Mouse (Mus musculus) lung, embryonic 14.5 days (tissue): ENCODE measurements around the gene Adam10. TPM values are rescaled to one million over a fixed set of nuclear protein-coding genes. Genes with fewer than 3 reads are reported as not detected.

Source experiments
- ATAC-seq: fragments of 200-750 bp; cut with Nextera tagmentation; 2 replicates; pipeline ENCODE4 v1.8.0; 2017; ENCODE audit warnings: mild to moderate bottlenecking, moderate TSS enrichment, moderate library complexity; ENCODE audit not compliant: insufficient read depth
- DNase-seq: peaks from one replicate; pipeline ENCODE4 v3.0.0-alpha.2; 2015
- H3K27ac ChIP-seq: fragments of 300-500 bp; sonication (generic); 2 replicates; pipeline ENCODE4 v1.5.1; 2014; ENCODE audit warnings: low read depth, mild to moderate bottlenecking, moderate library complexity
- H3K27me3 ChIP-seq: fragments of 300-500 bp; sonication (generic); 2 replicates; pipeline ENCODE4 v1.6.1; 2014; ENCODE audit warnings: low read length, control low read depth; ENCODE audit not compliant: insufficient read depth
- H3K36me3 ChIP-seq: fragments of 300-500 bp; sonication (generic); 2 replicates; pipeline ENCODE4 v1.6.1; 2014; ENCODE audit warnings: control low read depth; ENCODE audit not compliant: insufficient read depth
- H3K4me1 ChIP-seq: fragments of 300-500 bp; sonication (generic); 2 replicates; pipeline ENCODE4 v1.6.1; 2014; ENCODE audit warnings: antibody characterized with exemption, control low read depth; ENCODE audit not compliant: insufficient read depth
- H3K4me2 ChIP-seq: fragments of 300-500 bp; sonication (generic); 2 replicates; pipeline ENCODE4 v1.6.1; 2014; ENCODE audit warnings: mild to moderate bottlenecking
- H3K4me3 ChIP-seq: fragments of 300-500 bp; sonication (generic); 2 replicates; pipeline ENCODE4 v1.5.1; 2014; ENCODE audit warnings: low read depth, low read length
- H3K9ac ChIP-seq: fragments of 300-500 bp; sonication (generic); 2 replicates; pipeline ENCODE4 v1.6.1; 2014
- H3K9me3 ChIP-seq: fragments of 300-500 bp; sonication (generic); 2 replicates; pipeline ENCODE4 v1.6.1; 2016; ENCODE audit warnings: low read depth, low read length, control low read depth
- CTCF ChIP-seq: IDR thresholded peaks from 2 replicates; pipeline ENCODE4 v1.5.1; 2016; ENCODE audit warnings: antibody characterized with exemption, low read depth
- WGBS: fragments of 180-500 bp; shearing (Covaris S2); extraction: QIAGEN DNeasy Blood & Tissue Kit; methylation state at CpG from one replicate; pipeline ENCODE4 v1.1.7; 2014; 5-methylcytosine and 5-hydroxymethylcytosine counted together
- polyA plus RNA-seq: library from polyadenylated mRNA; unstranded; fragments of >200 nt; fragmentation: Nextera tagmentation; extraction: Ambion mirVana; gene quantifications from 2 replicates; pipeline ENCODE4 v1.2.1, GENCODE M21; 2014

Gene Adam10
- polyA plus RNA-seq, 1 experiment from 2014 or later: 80.2 TPM

- H3K9me3 ChIP-seq: no peaks in the 10 kb centered on the region
- no peaks in the 10 kb centered on the region for H3K27me3 ChIP-seq
- DNase-seq: peak; percentile 67
- H3K36me3 ChIP-seq: no peaks in the 10 kb centered on the region
- peak overlapping the region; percentile 28; the same call in 1 of the 2 replicates for H3K4me2 ChIP-seq
- no peaks in the 10 kb centered on the region for H3K4me1 ChIP-seq
- no peak overlapping the region for H3K9ac ChIP-seq
- peak overlapping the region; percentile 67 for H3K27ac ChIP-seq
- H3K4me3 ChIP-seq: no peak overlapping the region
- 17% methylated on average over 10 of the region's 10 CpGs for WGBS
- no peak for ATAC-seq
- peak; percentile 62 for TF ChIP-seq CTCF
Observed at GRCm38 (mm10) chr9:70671772-70672579, 6.8 kb upstream of the Adam10 start.

- no peaks in the 10 kb centered on the region for H3K27me3 ChIP-seq
- no peak for DNase-seq
- no peak for ATAC-seq
Observed at GRCm38 (mm10) chr9:70673656-70674055, 5.1 kb upstream of the Adam10 start.

DNA sequence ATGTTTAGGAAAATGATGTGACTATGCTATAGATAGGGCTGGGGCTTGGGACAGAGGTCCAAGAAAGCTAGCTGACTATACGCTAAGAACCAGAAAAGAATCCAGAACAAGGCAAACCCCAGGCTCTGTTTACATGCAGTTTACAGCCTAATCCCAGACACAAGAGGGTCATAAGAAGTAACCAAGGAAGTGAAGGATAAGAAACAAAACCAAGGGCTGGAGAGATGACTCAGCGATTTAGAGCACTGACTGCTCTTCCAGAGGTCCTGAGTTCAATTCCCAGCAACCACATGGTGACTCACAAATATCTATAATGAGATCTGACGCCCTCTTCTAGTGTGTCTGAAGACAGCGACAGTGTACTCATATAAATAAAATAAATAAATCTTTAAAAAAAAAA lies 3.7 kb upstream of the Adam10 start:
- Histone ChIP-seq H3K9me3 (no peaks in the 10 kb centered on the region), H3K4me2 (no peak overlapping the region), H3K4me3 (no peak overlapping the region), H3K9ac (no peak overlapping the region), H3K4me1 (no peaks in the 10 kb centered on the region), H3K36me3 (no peaks in the 10 kb centered on the region), H3K27me3 (no peaks in the 10 kb centered on the region), H3K27ac (no peak overlapping the region)
- WGBS: 71% methylated on average over 4 of the region's 4 CpGs
- ATAC-seq: no peak
- TF ChIP-seq CTCF: no peak
- DNase-seq: no peak

More at GRCm38 (mm10) chr9:70673656-70674055, 5.1 kb upstream of the Adam10 start:
- TF ChIP-seq CTCF: no peak
- Histone ChIP-seq H3K9ac (no peak overlapping the region), H3K4me1 (no peaks in the 10 kb centered on the region), H3K27ac (no peak overlapping the region), H3K36me3 (no peaks in the 10 kb centered on the region), H3K4me3 (no peak overlapping the region), H3K9me3 (no peaks in the 10 kb centered on the region), H3K4me2 (no peak overlapping the region)
- 76% methylated on average over 4 of the region's 4 CpGs for WGBS

DNA sequence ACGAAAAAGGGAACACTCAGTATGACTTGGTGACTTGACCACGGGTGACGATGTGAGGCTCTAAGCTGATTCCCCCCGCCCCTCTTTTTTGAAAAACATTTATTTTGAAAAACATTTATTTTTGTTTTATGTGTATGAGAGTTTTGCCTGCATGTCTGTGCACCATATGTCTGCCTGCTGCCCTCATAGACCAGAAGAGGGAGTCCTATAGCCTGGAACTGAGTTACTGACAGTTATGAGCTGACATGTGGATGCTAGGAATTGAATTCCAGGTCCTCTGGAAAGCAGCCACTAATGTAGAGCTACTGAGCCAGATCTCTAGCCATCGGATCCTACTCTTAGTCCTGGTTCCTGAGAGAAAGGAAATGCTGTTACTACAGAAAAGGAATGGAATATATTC lies 2.8 kb upstream of the Adam10 start:
- no peak overlapping the region for H3K4me2 ChIP-seq
- no peaks in the 10 kb centered on the region for H3K9me3 ChIP-seq
- TF ChIP-seq CTCF: 0 out of 2 replicates have a peak, but pooled peaks have one; percentile 21
- no peaks in the 10 kb centered on the region for H3K27me3 ChIP-seq
- no peak overlapping the region for H3K4me3 ChIP-seq
- WGBS: 79% methylated on average over 5 of the region's 5 CpGs
- no peak overlapping the region for H3K9ac ChIP-seq
- DNase-seq (no peak), ATAC-seq (no peak)
- no peaks in the 10 kb centered on the region for H3K4me1 ChIP-seq
- H3K27ac ChIP-seq: no peak overlapping the region
- no peaks in the 10 kb centered on the region for H3K36me3 ChIP-seq

- peak overlapping the region; percentile 97 for H3K27ac ChIP-seq
- WGBS: under 1% methylated on average over 94 of the region's 103 CpGs
- H3K36me3 ChIP-seq: no peaks in the 10 kb centered on the region
- no peak for TF ChIP-seq CTCF
- H3K4me2 ChIP-seq: peak overlapping the region; percentile 85
- peak overlapping the region; percentile 94 for H3K4me3 ChIP-seq
- peaks cover 2% of the 10 kb centered on the region; the same call in 1 of the 2 replicates for H3K4me1 ChIP-seq
- peak overlapping the region; percentile 97 for H3K9ac ChIP-seq
- H3K9me3 ChIP-seq: no peaks in the 10 kb centered on the region
- DNase-seq (peak; percentile 64), ATAC-seq (peak; percentile 71)
- H3K27me3 ChIP-seq: no peaks in the 10 kb centered on the region
Observed at GRCm38 (mm10) chr9:70679132-70680091, 615 bp downstream of the Adam10 start.

DNA sequence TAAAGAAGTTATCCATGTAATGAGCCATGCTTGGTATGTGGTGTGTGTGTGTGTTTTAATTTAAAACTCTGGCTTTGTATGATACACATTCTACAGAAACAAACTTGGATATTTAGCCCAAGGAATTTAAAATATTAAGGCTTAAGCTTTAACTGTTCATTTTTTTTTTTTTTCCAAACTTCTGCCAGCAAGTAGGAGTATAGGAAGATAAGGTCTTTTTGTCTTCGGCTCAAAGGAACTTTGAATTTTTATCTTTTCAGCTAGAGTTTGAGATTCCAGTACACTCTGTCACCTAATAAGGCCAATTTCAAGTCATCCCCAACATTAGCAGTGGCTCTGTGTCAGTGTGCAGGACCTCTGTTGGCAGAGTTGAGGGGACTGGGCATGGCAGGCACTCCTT lies 3.4 kb downstream of the Adam10 start:
- ATAC-seq: no peak
- TF ChIP-seq CTCF: no peak
- Histone ChIP-seq H3K4me2 (peak overlapping the region; percentile 85), H3K4me3 (no peak overlapping the region), H3K9ac (no peak overlapping the region), H3K4me1 (peaks cover 2% of the 10 kb centered on the region; the same call in 1 of the 2 replicates), H3K27ac (no peak overlapping the region), H3K27me3 (no peaks in the 10 kb centered on the region), H3K9me3 (no peaks in the 10 kb centered on the region), H3K36me3 (no peaks in the 10 kb centered on the region)
- 29% methylated on average over 1 of the region's 1 CpGs for WGBS
- no peak for DNase-seq
